Mouse (Mus musculus) megakaryocyte, embryonic 14.5 days (primary cell): ENCODE measurements around the gene Pex12. TPM values are rescaled to one million over a fixed set of nuclear protein-coding genes. Genes with fewer than 3 reads are reported as not detected.

Source experiments
- H3K27me3 ChIP-seq: replicated peaks from 2 replicates; pipeline ENCODE3; 2012; ENCODE audit warnings: inconsistent platforms
- H3K36me3 ChIP-seq: replicated peaks from 2 replicates; pipeline ENCODE3; 2012; ENCODE audit warnings: low read length, inconsistent platforms, mixed read lengths
- H3K4me1 ChIP-seq: 2 replicates; pipeline ENCODE4 v1.6.1; 2012; ENCODE audit warnings: inconsistent platforms
- H3K4me3 ChIP-seq: replicated peaks from 2 replicates; pipeline ENCODE3; 2012; ENCODE audit warnings: moderate library complexity, mild to moderate bottlenecking, inconsistent platforms
- H3K9me3 ChIP-seq: 2 replicates; pipeline ENCODE4 v1.6.1; 2012; ENCODE audit warnings: inconsistent platforms
- FLI1 ChIP-seq: IDR thresholded peaks from 2 replicates; pipeline ENCODE4 v1.6.1; 2012; ENCODE audit warnings: low read length, inconsistent platforms, mixed read lengths
- GATA1 ChIP-seq: IDR thresholded peaks from 3 replicates; pipeline ENCODE4 v1.6.1; 2012; ENCODE audit warnings: mixed read lengths, low read length, inconsistent platforms, borderline replicate concordance
- polyA plus RNA-seq: library from polyadenylated mRNA; stranded (reverse); fragments of >175 nt; gene quantifications from 2 replicates; pipeline ENCODE4 v1.2.3, GENCODE M21; 2012; ENCODE audit warnings: low replicate concordance; ENCODE audit not compliant: insufficient read depth

The Pex12 gene
- polyA plus RNA-seq, 1 experiment, result 2.2 TPM

DNA sequence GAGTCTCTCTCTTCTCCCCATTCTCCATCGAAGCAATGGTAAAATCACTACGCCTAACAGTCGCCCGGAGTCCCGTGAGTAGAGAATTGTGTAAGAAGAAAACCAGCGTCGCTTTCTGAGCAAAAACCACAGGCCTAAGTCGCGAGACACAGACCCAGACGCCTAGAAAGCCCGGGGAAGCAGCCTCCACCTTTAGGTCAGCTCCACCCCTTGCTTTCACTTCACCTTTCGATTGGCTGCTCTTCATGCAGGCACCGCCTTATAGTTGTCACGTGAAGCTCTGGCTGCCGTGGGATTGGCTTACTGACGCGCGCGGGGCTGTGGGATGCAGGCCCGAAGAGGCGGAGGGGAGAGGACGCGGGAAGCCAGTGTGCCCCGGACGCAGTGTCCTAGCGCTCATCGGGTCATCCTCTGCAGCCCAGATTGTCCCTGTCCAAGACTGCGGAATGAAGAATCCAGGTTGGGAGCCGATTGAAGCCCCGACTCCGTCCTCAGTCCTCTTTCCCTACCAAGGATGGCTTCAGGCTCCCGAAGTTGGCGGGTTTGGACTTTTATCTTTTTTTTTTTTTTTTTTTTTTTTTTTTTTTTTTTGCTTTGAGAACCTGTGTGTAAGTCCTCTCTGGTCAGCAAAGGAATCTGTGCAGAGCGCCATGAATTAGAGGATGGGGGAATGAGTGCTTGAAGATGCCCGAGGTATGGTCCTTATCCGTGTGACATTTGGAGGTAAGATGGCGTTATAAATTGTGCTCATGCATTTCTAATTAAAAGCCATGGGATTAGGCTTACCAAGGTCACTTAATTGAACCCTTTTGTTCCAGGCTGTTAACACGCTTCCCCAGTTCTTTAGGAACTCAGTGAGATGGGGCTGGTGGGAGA lies 10.8 kb downstream of the Pex12 start:
- no peaks in the 10 kb centered on the region for H3K9me3 ChIP-seq
- H3K36me3 ChIP-seq, result peaks cover 28% of the 10 kb centered on the region
- peak overlapping the region; percentile 98 for H3K4me3 ChIP-seq
- TF ChIP-seq FLI1, result no peak
- TF ChIP-seq GATA1, result no peak
- H3K4me1 ChIP-seq, result peaks cover 77% of the 10 kb centered on the region
- no peaks in the 10 kb centered on the region for H3K27me3 ChIP-seq

DNA sequence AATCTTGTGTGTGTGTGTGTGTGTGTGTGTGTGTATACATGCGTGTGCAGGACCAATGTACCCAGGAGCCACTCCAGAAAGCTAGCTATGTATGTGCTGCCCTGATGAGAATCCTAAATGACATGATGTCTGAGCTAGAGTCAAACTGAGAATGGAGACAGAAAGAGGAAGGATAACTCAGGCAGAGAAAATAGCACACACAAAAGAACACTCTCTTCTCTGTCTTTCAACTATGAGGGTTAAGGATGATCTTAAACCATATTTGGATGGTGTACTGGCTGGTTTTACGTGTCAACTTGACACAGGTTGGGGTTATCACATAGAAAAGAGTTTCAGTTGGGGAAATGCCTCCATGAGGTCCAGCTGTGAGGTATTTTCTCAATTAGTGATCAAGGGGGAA lies 12.8 kb downstream of the Pex12 start:
- H3K36me3 ChIP-seq, result peaks cover 13% of the 10 kb centered on the region
- H3K4me1 ChIP-seq, result peaks cover 78% of the 10 kb centered on the region

DNA sequence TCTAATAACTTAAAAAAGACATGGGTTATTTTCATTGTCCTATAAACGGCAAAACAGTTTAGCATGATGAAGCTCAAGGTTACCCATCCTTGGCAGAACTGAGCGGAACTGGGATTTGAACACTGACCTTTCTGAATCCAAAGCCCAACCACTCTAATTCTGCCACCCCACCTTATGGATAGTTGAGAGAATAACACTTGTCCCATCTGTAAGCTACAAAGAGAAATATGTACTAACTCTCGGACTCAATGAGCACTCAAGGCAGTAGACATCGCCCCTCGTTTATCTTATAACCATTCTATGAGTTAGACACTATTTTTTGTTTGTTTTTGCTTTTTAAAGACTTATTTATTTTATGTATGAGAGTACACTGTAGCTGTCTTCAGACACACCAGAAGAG lies 13.3 kb downstream of the Pex12 start:
- Histone ChIP-seq H3K9me3 (no peaks in the 10 kb centered on the region), H3K4me1 (peaks cover 81% of the 10 kb centered on the region), H3K27me3 (no peaks in the 10 kb centered on the region), H3K36me3 (peaks cover 11% of the 10 kb centered on the region), H3K4me3 (no peak overlapping the region)
- TF ChIP-seq FLI1 (no peak), GATA1 (no peak)

More for the DNA sequence above, 12.8 kb downstream of the Pex12 start:
- Histone ChIP-seq H3K4me3 (peak overlapping the region; percentile 33), H3K27me3 (no peaks in the 10 kb centered on the region), H3K9me3 (no peaks in the 10 kb centered on the region)
- TF ChIP-seq GATA1 (no peak), FLI1 (no peak)

DNA sequence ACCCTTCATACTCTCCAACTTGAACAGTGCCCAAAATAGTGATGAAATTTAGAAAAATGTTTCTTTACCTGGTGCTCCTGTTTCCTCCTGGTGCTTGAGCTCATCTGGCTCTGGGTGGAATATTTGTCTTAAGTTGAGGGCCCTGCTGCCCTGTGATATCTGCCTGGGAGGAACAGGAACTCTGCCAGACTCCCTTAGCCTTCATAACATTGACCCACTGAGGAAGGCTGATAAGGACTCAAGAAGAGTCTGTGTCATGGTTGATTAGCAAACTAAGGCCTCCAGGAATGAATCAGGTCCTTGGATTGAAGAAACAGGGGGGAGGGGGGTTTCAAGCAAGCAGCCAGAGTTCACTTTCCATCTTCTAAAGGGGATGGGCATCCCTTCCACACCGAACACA lies 15.8 kb downstream of the Pex12 start, which contains the start of gene Slfn14:
TSS of gene Slfn14 (minus strand) at position 161 of the 400 bp plus-strand sequence.
- Histone ChIP-seq H3K27me3 (peaks cover 13% of the 10 kb centered on the region), H3K4me1 (peaks cover 84% of the 10 kb centered on the region), H3K4me3 (peak within 1 kb of the TSS; percentile 90), H3K36me3 (peaks cover 33% of the 10 kb centered on the region), H3K9me3 (no peaks in the 10 kb centered on the region)
- TF ChIP-seq FLI1 (no peak), GATA1 (peak; percentile 67; the same call in 1 of the 3 replicates)

DNA sequence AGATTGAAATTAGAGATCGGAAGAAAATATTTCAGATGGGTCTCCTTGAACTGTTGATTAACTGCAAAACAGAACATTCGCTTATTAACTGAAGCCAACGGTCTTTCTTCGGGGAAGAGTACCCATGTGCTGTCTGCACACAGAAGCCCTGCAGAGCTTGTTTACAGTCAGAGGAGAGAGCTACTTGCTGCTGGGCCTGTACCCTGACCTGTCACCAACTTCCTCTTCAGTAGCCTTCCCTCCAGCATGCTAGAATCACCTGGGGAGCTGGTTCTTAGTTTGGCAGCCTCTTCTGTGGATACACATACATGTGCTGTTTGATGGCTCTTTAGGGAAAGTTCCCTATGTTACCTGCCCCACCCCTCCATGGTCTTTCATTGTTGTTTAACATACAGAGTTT lies 16.8 kb downstream of the Pex12 start:
- peaks cover 81% of the 10 kb centered on the region for H3K4me1 ChIP-seq
- peaks cover 15% of the 10 kb centered on the region for H3K27me3 ChIP-seq
- TF ChIP-seq GATA1 (no peak), FLI1 (no peak)
- peak overlapping the region; percentile 90 for H3K4me3 ChIP-seq
- H3K9me3 ChIP-seq, result no peaks in the 10 kb centered on the region
- peaks cover 39% of the 10 kb centered on the region for H3K36me3 ChIP-seq

DNA sequence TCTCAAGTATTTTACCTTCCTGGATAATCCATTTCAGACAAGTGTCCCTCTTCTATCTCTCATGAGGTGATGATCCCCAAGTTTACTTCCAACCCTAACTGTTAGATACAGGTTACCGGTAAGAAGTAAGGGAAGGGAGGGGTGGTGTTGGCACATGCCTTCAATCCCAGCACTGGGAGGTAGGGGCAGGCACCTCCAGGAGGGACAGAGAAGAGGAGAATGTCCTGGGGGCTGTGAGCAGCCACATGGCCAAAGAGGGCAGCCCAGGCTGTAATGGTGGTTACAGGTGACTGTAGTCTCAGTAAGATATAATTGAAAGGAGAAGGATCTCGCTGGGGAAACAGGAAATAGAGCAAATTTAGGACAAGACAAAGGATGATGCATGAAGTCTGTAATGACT lies 20.3 kb downstream of the Pex12 start:
- Histone ChIP-seq H3K36me3 (peaks cover 75% of the 10 kb centered on the region), H3K4me3 (peak overlapping the region; percentile 59), H3K4me1 (peaks cover 62% of the 10 kb centered on the region), H3K27me3 (peaks cover 24% of the 10 kb centered on the region), H3K9me3 (no peaks in the 10 kb centered on the region)
- TF ChIP-seq GATA1 (no peak), FLI1 (no peak)

DNA sequence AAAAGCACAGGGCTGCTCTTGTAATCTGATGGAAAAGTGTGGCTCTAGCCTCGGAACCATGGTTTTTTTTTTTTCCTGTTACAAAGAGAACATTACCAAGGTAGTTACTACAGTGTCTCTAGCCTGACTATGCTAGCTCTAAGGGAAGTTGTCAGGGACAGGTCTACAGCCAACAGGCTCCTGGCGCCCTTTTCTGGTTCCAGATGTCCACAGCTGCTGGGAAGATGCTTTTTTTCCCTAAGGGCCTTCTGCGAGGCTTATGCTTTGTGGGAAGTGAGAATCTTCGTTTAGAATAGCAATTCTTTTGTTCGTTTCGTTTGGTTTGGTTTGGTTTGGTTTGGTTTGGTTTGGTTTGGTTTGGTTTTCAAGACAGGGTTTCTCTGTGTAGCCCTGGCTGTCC lies 22.7 kb downstream of the Pex12 start:
- TF ChIP-seq GATA1 (no peak), FLI1 (no peak)
- H3K27me3 ChIP-seq, result peaks cover 36% of the 10 kb centered on the region
- peaks cover 54% of the 10 kb centered on the region for H3K4me1 ChIP-seq
- no peak overlapping the region for H3K4me3 ChIP-seq
- peaks cover 86% of the 10 kb centered on the region for H3K36me3 ChIP-seq
- H3K9me3 ChIP-seq, result no peaks in the 10 kb centered on the region

DNA sequence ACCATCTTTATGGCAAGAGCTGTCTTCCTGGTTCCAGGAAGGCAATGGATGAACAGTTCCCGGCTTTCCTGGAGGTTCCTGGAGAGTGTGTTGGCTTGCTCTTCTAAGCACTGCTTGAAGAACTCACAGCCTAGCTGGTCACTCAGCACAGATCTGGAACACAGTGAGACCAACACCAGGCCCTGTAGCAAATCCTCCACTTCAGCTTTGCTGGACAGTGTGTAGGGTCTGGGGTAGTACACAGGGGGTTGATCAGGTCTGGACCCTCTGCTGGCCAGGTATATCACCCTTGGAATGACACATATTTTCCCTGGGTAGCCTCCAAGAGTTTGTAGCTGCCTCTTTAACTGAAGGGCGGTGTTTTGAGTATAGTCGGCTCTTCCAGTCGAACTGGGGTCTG lies 23.4 kb downstream of the Pex12 start:
- Histone ChIP-seq H3K27me3 (peaks cover 36% of the 10 kb centered on the region), H3K36me3 (peaks cover 83% of the 10 kb centered on the region), H3K4me3 (no peak overlapping the region), H3K9me3 (no peaks in the 10 kb centered on the region), H3K4me1 (peaks cover 55% of the 10 kb centered on the region)
- TF ChIP-seq GATA1 (no peak), FLI1 (no peak)

DNA sequence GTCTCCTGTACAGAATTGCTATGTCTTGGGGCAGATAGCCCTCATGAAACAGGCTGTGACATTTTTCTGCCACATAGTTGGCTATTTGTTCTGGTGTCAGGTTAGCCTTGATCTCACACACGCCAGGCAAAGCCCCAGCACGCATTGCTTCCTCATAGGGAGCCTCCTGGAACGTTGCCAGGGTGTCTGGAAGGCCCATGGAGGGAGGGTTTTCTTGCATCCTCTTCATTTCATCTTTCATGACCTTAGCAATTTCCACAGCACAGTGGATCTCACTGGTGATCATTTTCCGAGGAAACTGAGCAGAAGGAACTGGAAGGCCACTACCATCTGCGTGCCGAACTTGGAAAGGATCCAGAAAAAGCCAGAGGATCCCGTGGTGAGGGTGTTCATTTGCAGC lies 26.1 kb downstream of the Pex12 start:
- TF ChIP-seq FLI1, result no peak
- peaks cover 54% of the 10 kb centered on the region for H3K4me1 ChIP-seq
- peaks cover 24% of the 10 kb centered on the region for H3K27me3 ChIP-seq
- H3K36me3 ChIP-seq, result peaks cover 56% of the 10 kb centered on the region
- no peak overlapping the region for H3K4me3 ChIP-seq
- H3K9me3 ChIP-seq, result no peaks in the 10 kb centered on the region
